Mouse (Mus musculus): Measurements from ENCODE around the gene Ssr2.

DNA sequence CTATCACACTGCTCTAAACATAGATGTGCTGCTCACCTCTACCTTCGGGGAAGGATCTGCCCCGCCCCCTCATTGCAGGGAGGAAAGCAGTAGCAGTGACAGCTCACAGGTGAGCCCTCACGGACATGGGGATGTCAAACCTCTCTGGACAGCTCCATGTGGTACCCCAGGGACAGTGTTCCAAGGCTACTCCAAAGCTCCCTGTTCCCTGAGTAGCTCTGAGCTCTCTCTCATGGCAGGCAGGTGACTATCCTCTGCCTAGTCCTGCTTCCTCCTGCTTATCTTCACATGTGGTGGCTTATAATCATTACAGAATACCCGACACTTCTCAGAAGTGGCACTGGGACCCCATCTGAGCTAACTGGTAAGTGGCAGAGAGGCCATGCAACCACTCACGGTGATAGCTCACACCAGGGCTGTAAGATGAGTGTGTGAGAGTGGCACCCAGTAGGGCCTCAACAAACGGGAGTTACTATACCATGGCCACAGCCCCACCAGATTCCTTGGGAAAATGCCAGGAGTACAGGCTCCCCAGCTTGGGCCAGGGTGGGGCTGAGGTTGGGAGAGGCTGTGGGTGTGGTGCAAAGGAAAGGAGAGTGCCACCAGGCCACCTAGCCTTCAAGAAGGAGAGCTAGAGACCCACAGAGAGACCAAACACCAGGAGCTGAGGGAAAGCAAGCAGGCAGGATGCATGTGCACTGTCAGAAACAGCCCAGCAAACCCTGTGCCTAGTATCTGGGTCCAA is 28.8 kb upstream of the Ssr2 start:
- TF ChIP-seq CTCF (IDR thresholded peaks at IDR 0.05; ENCODE audit: low read depth, low read length) (no peak), POLR2A (IDR thresholded peaks at IDR 0.05; ENCODE audit: extremely low read depth, insufficient read depth, low read length) (no peak)

Measured in liver, adult 2 months (tissue).